Mouse (Mus musculus) intestine, embryonic 15.5 days (tissue): ENCODE measurements around the gene Ano1. TPM values are rescaled to one million over a fixed set of nuclear protein-coding genes. Genes with fewer than 3 reads are reported as not detected.

Experiments used
- ATAC-seq: fragments of 200-750 bp; cut with Nextera tagmentation; 2 replicates; pipeline ENCODE4 v1.8.0; 2017; ENCODE audit warnings: moderate TSS enrichment, moderate library complexity
- H3K27ac ChIP-seq: fragments of 300-500 bp; sonication (generic); 2 replicates; pipeline ENCODE4 v1.5.1; 2015; ENCODE audit warnings: mild to moderate bottlenecking, inconsistent platforms
- H3K27me3 ChIP-seq: fragments of 300-500 bp; sonication (generic); replicated peaks from 2 replicates; pipeline ENCODE4 v1.6.1; 2015; ENCODE audit warnings: inconsistent platforms
- H3K36me3 ChIP-seq: fragments of 300-500 bp; sonication (generic); 2 replicates; pipeline ENCODE4 v1.6.1; 2015; ENCODE audit warnings: inconsistent platforms
- H3K4me1 ChIP-seq: fragments of 300-500 bp; sonication (generic); replicated peaks from 2 replicates; pipeline ENCODE4 v1.6.1; 2015; ENCODE audit warnings: inconsistent platforms
- H3K4me2 ChIP-seq: fragments of 300-500 bp; sonication (generic); replicated peaks from 2 replicates; pipeline ENCODE4 v1.6.1; 2015; ENCODE audit warnings: mild to moderate bottlenecking, inconsistent platforms
- H3K4me3 ChIP-seq: fragments of 300-500 bp; sonication (generic); replicated peaks from 2 replicates; pipeline ENCODE4 v1.5.1; 2015; ENCODE audit warnings: inconsistent platforms
- H3K9ac ChIP-seq: fragments of 300-500 bp; sonication (generic); 2 replicates; pipeline ENCODE4 v1.6.1; 2015; ENCODE audit warnings: inconsistent platforms
- H3K9me3 ChIP-seq: fragments of 300-500 bp; sonication (generic); 2 replicates; pipeline ENCODE4 v1.6.1; 2016; ENCODE audit warnings: inconsistent platforms
- WGBS: fragments of 180-500 bp; shearing (Covaris S2); methylation state at CpG from one replicate; pipeline ENCODE4 v1.1.7; 2015; 5-methylcytosine and 5-hydroxymethylcytosine counted together
- polyA plus RNA-seq: library from polyadenylated mRNA; unstranded; fragments of >200 nt; fragmentation: Nextera tagmentation; extraction: Ambion mirVana; gene quantifications from 2 replicates; pipeline ENCODE4 v1.2.1, GENCODE M21; 2015

Gene Ano1
- polyA plus RNA-seq, 1 experiment from 2014 or later, result 27.8 TPM

DNA sequence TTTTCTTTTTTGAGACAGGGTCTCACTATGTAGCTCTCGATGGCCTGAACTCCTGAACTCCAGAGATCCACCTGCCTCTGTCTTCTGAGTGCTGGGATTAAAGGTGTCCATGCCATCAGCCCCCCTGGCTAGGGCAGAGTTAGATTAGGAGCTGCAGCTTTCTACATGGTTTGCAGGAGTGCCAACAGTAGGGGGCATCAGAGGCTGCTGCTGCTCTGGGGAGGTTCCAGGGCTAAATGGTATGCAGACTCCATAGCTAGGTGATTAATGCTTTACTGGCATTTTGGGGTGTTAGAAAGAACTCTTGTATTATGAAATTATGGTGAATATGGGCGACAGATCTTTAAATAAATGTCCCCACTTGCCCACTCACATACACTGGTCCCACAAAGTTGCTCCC, 164.5 kb downstream of the Ano1 start:
- no peaks in the 10 kb centered on the region for H3K36me3 ChIP-seq
- WGBS, result 54% methylated on average over 2 of the region's 2 CpGs
- ATAC-seq, result no peak
- H3K4me3 ChIP-seq, result no peak overlapping the region
- no peaks in the 10 kb centered on the region for H3K9me3 ChIP-seq
- H3K27ac ChIP-seq, result no peak overlapping the region
- no peak overlapping the region for H3K9ac ChIP-seq
- peaks cover 10% of the 10 kb centered on the region for H3K4me1 ChIP-seq
- no peak overlapping the region for H3K4me2 ChIP-seq
- H3K27me3 ChIP-seq, result no peaks in the 10 kb centered on the region

DNA sequence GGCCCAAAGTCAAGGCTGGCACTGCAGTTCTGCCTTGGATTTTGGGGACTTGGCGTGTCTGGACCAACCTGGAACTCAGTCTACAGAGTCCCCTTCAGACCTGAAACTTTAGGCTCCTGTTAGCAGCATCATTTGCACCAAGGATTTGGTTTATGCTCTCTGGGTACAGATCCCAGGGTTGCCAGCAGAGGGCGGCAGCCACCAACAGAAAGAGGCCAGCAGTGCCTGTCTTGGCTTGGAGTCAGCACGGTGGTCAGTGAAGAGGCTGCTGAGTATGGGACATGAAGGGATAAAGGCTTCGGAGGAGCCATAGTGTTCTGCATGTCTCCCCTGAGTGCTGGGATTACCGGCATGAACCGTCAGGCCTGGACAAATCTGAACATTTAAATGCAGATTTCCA, 166.1 kb downstream of the Ano1 start:
- H3K9ac ChIP-seq, result no peak overlapping the region
- no peak overlapping the region for H3K27ac ChIP-seq
- no peak overlapping the region for H3K4me2 ChIP-seq
- peaks cover 16% of the 10 kb centered on the region for H3K4me1 ChIP-seq
- no peak overlapping the region for H3K4me3 ChIP-seq
- 19% methylated on average over 6 of the region's 6 CpGs for WGBS
- H3K36me3 ChIP-seq, result no peaks in the 10 kb centered on the region
- no peak for ATAC-seq
- H3K27me3 ChIP-seq, result no peaks in the 10 kb centered on the region
- H3K9me3 ChIP-seq, result no peaks in the 10 kb centered on the region

DNA sequence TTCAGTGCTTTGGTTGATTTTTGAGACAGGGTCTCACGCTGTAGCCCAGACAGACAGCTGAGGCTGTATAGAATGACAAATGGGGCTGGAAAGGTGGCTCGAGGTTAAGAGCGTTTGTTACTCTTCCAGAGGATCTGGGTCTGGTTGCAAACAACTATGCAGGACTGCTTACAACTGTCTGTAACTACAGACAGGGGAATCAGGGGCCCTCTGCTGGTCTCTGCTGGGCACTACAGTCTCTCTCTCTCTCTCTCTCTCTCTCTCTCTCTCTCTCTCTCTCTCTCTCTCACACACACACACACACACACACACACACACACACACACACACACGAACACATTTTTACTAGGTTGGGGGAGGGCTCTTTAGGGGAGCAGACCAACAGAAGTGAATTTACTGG, 168.2 kb downstream of the Ano1 start:
- WGBS, result 4% methylated on average over 4 of the region's 4 CpGs
- no peak for ATAC-seq
- Histone ChIP-seq H3K9me3 (no peaks in the 10 kb centered on the region), H3K9ac (no peak overlapping the region), H3K36me3 (0 out of 2 replicates have a peak, but pooled peaks cover 12% of the 10 kb centered on the region), H3K27ac (no peak overlapping the region), H3K4me1 (peaks cover 17% of the 10 kb centered on the region), H3K4me2 (no peak overlapping the region), H3K27me3 (no peaks in the 10 kb centered on the region), H3K4me3 (no peak overlapping the region)

DNA sequence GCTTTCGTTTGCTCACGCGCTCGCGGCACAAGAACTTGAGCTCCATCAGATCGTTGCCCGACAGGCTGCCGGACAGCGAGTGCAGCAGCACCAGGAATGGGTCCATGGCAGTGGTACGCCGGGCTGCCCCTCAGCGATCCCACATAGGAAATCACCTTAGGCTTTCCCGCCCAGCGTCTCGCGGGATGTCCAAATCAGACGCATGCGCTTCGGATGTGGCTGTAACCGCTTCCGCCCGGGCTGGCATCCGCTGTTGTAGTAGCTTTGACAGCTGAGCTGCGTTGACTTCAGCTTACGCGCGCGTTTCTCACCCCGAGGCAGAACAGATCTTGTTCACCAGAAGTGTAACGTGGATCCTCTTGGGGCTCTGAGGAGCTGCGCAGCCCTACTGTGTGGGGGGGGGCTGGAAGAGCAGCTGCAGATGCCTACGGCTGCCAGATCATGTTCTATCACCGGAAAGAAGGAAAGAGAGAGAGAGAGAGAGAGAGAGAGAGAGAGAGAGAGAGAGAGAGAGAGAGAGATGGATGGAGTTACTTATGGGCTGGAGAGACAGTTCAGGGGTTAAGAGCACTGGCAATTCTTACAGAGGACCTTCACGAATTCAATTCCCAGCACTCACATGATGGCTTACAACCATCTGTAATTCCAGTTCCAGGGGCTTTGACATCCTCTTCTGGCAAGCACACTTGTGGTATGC, 169.3 kb downstream of the Ano1 start, which contains the start of gene Fadd:
TSS of gene Fadd (minus strand) at position 180 of the 697 bp plus-strand sequence.
- Histone ChIP-seq H3K27me3 (no peaks in the 10 kb centered on the region), H3K9me3 (no peaks in the 10 kb centered on the region), H3K27ac (peak within 1 kb of the TSS; percentile 94), H3K4me3 (peak within 1 kb of the TSS; percentile 91), H3K4me2 (peak within 1 kb of the TSS; percentile 82), H3K9ac (peak within 1 kb of the TSS; percentile 88), H3K4me1 (peaks cover 17% of the 10 kb centered on the region), H3K36me3 (0 out of 2 replicates have a peak, but pooled peaks cover 12% of the 10 kb centered on the region)
- WGBS, result 1% methylated on average over 34 of the region's 34 CpGs
- peak; percentile 89 for ATAC-seq

DNA sequence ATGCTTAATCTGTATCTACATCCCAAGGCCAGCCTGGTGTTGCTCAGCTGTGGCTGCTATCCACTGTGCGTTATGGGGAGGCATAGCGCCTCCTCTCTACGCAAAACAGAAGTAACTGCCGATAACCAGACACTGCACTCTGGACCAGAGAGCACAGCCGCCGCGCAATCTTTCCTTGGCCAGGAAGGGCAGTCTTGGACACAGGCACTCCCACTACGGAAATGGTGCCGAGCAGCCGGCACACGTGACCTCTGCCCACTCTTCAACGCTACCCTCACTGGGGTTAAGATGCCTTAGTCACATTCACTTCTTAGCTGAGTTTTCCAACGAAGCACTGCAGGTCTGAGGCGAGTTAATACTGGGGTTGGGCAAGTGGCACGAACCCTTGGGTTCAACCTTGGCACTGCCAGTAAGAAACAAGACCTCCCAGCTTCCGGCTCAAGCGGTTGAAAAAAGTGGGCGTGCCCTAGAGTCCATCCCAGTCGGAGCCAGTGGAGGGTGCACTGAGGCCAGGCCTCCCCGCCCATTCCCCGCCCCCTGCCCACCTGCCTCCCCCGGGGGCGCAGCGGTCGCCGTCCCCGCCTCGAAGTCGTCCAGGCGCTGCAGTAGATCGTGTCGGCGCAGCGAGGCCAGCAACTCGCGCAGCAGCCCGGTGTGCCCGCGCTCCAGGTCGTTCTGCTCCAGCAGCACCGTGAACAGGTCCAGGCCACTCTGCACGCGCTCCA, 170.1 kb downstream of the Ano1 start:
- ATAC-seq, result peak; percentile 96
- Histone ChIP-seq H3K9me3 (no peaks in the 10 kb centered on the region), H3K36me3 (0 out of 2 replicates have a peak, but pooled peaks cover 12% of the 10 kb centered on the region), H3K4me3 (peak overlapping the region; percentile 91), H3K9ac (peak overlapping the region; percentile 88), H3K27ac (peak overlapping the region; percentile 94), H3K4me1 (peaks cover 17% of the 10 kb centered on the region), H3K27me3 (no peaks in the 10 kb centered on the region), H3K4me2 (peak overlapping the region; percentile 82)
- under 1% methylated on average over 43 of the region's 43 CpGs for WGBS

DNA sequence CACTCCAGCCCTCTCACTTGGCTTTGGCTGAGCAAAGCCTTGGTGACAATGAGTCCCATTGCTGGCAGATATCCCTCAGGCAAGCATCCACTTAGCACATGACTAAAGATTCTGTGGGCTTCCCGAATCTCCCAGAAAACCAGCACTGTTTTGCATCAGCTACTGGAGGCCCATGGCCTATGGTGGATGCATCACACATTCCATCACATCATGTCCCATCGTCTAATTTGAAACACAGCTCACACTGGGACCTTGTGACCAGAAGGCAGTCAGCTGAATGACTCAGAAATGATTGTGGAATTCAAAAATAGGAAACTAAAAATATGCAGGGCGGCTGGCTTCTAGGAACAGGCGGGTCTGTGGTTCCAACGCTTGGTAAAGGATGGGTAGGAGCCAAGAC, 173.9 kb downstream of the Ano1 start:
- Histone ChIP-seq H3K4me3 (no peak overlapping the region), H3K27ac (no peak overlapping the region), H3K4me1 (peaks cover 9% of the 10 kb centered on the region), H3K27me3 (no peaks in the 10 kb centered on the region), H3K36me3 (0 out of 2 replicates have a peak, but pooled peaks cover 12% of the 10 kb centered on the region), H3K9ac (no peak overlapping the region), H3K9me3 (no peaks in the 10 kb centered on the region), H3K4me2 (no peak overlapping the region)
- ATAC-seq, result no peak
- 85% methylated on average over 5 of the region's 5 CpGs for WGBS

DNA sequence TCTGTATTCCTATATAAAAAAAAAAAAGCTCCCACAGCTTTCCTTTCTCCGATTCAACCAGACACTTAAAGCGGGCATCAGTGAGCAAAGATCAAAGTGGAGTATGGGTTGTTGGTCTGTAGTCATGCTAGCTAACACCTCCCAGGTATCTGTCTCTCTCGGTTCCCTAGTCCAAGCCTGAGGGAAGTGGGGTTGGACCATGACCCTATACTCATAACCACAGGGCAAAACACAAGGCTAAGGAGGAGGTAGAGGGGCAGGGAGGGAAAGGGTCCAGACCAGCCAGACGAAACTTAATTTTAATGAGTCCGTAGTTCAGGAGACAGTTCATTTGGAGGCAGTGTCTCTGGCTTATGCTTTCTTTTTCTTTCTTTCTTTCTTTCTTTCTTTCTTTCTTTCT, 179.5 kb downstream of the Ano1 start:
- Histone ChIP-seq H3K4me3 (no peak overlapping the region), H3K4me2 (no peak overlapping the region), H3K4me1 (0 out of 2 replicates have a peak, but pooled peaks cover 3% of the 10 kb centered on the region), H3K36me3 (no peaks in the 10 kb centered on the region), H3K27ac (no peak overlapping the region), H3K27me3 (no peaks in the 10 kb centered on the region), H3K9me3 (no peaks in the 10 kb centered on the region), H3K9ac (no peak overlapping the region)
- no peak for ATAC-seq
- WGBS, result 79% methylated on average over 5 of the region's 5 CpGs

DNA sequence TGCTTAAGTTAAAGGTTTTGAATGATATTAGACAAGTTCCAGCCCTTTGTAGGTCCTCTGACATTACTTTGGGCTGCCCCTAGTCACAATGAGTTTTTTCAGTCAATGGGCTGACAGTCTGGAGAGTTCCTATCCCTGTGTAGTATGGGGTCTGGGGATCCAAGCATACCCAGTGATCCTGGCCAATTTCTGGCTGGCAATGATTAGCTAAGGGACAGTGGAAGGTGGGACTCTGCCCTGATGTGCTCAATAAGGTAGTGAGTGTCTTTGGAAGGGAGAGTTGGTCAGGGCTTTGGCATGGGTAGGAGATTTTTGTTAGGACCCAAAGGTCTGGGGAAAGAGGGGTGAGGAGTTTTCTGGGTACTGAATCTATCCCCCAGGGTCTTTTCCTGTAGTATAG, 180.2 kb downstream of the Ano1 start:
- H3K36me3 ChIP-seq, result no peaks in the 10 kb centered on the region
- 0 out of 2 replicates have a peak, but pooled peaks cover 3% of the 10 kb centered on the region for H3K4me1 ChIP-seq
- no peak overlapping the region for H3K4me3 ChIP-seq
- H3K27ac ChIP-seq, result no peak overlapping the region
- H3K27me3 ChIP-seq, result no peaks in the 10 kb centered on the region; the same call in 1 of the 2 replicates
- no peaks in the 10 kb centered on the region for H3K9me3 ChIP-seq
- no peak overlapping the region for H3K4me2 ChIP-seq
- H3K9ac ChIP-seq, result no peak overlapping the region
- ATAC-seq, result no peak

DNA sequence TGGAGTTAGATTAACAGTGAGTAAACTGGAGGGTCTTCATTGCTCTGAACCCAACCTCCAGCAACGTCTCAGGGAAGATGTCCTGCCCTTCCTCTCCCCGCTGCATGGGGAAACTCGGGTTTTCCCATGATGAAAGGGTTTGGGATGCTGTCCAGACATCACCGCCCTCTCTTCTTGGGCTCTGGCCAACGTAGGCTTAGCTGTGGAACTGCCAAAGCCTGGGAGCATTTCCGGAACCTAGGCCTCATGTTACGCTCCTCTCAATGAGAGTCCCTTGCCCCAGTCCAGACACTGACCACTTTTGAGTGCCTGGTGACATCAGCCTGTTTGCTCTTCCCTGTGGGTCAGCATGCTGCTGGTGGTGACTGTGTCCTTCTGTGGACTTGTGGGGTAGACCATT, 182.3 kb downstream of the Ano1 start:
- 47% methylated on average over 7 of the region's 7 CpGs for WGBS
- H3K9ac ChIP-seq, result no peak overlapping the region
- H3K36me3 ChIP-seq, result no peaks in the 10 kb centered on the region
- no peaks in the 10 kb centered on the region; the same call in 1 of the 2 replicates for H3K27me3 ChIP-seq
- no peak for ATAC-seq
- H3K4me2 ChIP-seq, result no peak overlapping the region
- H3K4me1 ChIP-seq, result 0 out of 2 replicates have a peak, but pooled peaks cover 3% of the 10 kb centered on the region
- H3K9me3 ChIP-seq, result no peaks in the 10 kb centered on the region
- H3K27ac ChIP-seq, result no peak overlapping the region
- no peak overlapping the region for H3K4me3 ChIP-seq

DNA sequence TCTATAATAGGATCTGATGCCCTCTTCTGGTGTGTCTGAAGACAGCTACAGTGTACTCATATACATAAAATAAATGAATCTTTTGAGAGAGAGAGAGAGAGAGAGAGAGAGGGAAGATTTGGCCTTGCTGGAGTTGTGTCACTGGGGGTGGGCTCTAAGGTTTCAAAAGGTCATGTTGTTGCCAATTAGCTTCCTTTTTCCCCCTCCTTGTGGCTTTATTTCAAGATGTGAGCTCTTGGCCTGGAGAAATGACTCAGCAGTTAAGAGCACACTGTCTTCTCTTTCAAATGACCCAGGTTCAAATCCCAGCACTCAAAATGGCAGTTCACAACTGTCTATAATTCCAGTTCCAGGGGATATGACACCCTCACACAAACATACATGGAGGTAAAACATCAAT, 183.7 kb downstream of the Ano1 start:
- H3K9me3 ChIP-seq, result no peaks in the 10 kb centered on the region
- no peak overlapping the region for H3K4me2 ChIP-seq
- H3K36me3 ChIP-seq, result no peaks in the 10 kb centered on the region
- no peak overlapping the region for H3K27ac ChIP-seq
- no peak for ATAC-seq
- H3K27me3 ChIP-seq, result no peaks in the 10 kb centered on the region; the same call in 1 of the 2 replicates
- no peak overlapping the region for H3K9ac ChIP-seq
- H3K4me3 ChIP-seq, result no peak overlapping the region
- H3K4me1 ChIP-seq, result peaks cover 8% of the 10 kb centered on the region; the same call in 1 of the 2 replicates

DNA sequence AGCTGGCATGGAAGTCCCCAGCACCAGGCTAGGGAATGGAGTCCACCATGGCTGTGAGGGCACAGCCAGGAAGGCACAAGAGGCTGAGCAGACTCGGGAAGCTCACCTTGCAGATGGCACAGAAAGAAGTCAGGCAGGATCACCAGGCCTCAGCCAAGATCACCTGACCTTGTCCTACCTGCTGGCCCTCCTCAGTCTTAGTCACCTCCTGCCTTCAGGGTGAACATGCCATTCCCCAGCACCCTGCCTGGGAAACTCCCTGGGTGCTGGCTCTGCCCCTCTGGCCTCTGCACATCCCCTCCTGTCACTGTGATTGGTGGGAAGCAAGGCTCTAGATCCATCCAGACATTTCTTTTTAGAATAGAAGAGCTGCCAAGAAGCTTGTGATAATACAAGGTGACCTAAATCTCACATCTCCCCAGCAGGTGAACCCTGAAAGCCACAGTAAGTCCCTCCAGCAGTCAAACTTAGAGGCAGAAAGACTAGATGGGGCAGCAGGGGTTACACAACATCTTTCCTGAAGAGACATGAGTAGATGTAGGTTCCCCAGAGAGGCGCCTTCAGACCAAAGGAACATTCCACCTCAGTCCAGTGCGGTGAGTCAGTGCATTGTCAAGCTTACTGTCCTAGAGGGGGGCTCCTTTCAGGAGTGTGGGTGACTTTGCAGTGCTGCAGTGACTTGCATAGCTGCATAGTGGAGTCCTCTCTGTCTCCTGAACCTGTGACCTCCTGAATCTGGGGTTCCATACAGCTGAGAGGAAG, 184.7 kb downstream of the Ano1 start:
- no peaks in the 10 kb centered on the region for H3K9me3 ChIP-seq
- H3K27me3 ChIP-seq, result no peaks in the 10 kb centered on the region; the same call in 1 of the 2 replicates
- peaks cover 8% of the 10 kb centered on the region; the same call in 1 of the 2 replicates for H3K4me1 ChIP-seq
- no peak overlapping the region for H3K27ac ChIP-seq
- ATAC-seq, result no peak
- no peaks in the 10 kb centered on the region for H3K36me3 ChIP-seq
- no peak overlapping the region for H3K4me2 ChIP-seq
- no peak overlapping the region for H3K9ac ChIP-seq
- WGBS, result 62% methylated on average over 3 of the region's 3 CpGs
- no peak overlapping the region for H3K4me3 ChIP-seq
